ENCODE assay signal across 16 mouse cellular contexts in the genomic region with DNA sequence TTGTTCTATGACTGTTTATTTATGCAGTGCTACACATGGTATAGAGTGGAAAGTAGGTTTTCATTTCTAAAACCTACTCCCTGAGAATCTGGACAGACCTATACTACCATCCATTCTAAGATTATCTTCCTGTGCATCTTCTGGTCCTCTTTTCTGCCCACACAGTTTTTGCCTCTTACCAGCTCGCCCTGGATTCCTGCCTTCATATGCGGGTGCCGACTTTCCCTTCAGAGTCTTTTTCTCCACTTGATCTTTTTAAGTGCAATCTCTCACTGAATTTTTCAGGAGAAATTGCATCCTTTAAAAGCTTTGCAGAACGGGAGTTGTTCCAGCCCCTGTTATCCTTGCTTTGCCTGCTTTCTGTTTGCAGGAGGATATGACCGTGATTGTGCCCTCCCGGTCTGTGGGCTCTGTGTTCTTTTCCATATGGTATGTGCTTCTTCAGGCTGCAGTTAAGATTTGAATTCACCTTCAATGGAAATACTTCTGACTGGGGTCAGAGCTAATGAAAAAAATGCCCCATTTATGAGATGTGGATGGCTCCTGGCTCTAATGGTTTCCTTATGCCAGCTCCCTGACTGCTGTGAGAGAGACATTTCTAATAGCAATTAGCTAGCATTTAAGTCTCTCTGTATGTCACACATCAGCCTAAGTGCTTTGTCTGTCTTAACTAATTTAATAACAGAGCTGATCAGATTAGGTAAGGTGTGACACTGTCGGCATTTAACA.
DNase-seq lines count a peak whose midpoint lies in the region; ATAC-seq and TF ChIP-seq lines count a peak whose summit lies in the region.
"Had no signal": no experiment of that assay in that cellular context is flagged by ENCODE, and none has a peak within 500 bp of the region (broad histone marks: within the 10 kb centered on the region; RNA-seq: fewer than 3 reads in every experiment).

No protein-coding gene starts in this region.

- no peak overlapping the region for H3K9ac ChIP-seq in limb, embryonic 12.5 days (replicated peaks)
- H3K9ac ChIP-seq: liver, embryonic 14.5 days; midbrain, embryonic 13.5 days had no signal

- H3K4me3 ChIP-seq in layer of hippocampus, adult 2 months, result no peak overlapping the region
- H3K4me3 ChIP-seq in embryonic facial prominence, embryonic 10.5 days, result no peak overlapping the region
- H3K4me3 ChIP-seq in limb, embryonic 12.5 days (replicated peaks), result no peak overlapping the region
- H3K4me3 ChIP-seq in heart, embryonic 10.5 days, result no peak overlapping the region
- H3K4me3 ChIP-seq: hindbrain, embryonic 10.5 days; midbrain, embryonic 13.5 days had no signal

- WGBS in embryonic facial prominence, embryonic 10.5 days, result 53% methylated on average over 7 of the region's 7 CpGs
- WGBS in limb, embryonic 12.5 days, result 31% methylated on average over 7 of the region's 7 CpGs
- 70% methylated on average over 7 of the region's 7 CpGs for WGBS in heart, embryonic 10.5 days

- no peaks in the 10 kb centered on the region for H3K36me3 ChIP-seq in embryonic facial prominence, embryonic 10.5 days (replicated peaks)
- H3K36me3 ChIP-seq in limb, embryonic 12.5 days, result no peaks in the 10 kb centered on the region
- no peaks in the 10 kb centered on the region for H3K36me3 ChIP-seq in heart, embryonic 10.5 days
- H3K36me3 ChIP-seq: hindbrain, embryonic 10.5 days; midbrain, embryonic 13.5 days had no signal

- no peak for TF ChIP-seq CTCF in layer of hippocampus, adult 2 months (conservative IDR thresholded peaks at IDR 0.05)

- H3K4me2 ChIP-seq in limb, embryonic 12.5 days, result no peak overlapping the region
- H3K4me2 ChIP-seq: midbrain, embryonic 13.5 days had no signal

- H3K27ac ChIP-seq in layer of hippocampus, adult 2 months, result peak overlapping the region; percentile 61
- H3K27ac ChIP-seq in embryonic facial prominence, embryonic 10.5 days (replicated peaks), result peak overlapping the region; percentile 59
- H3K27ac ChIP-seq in limb, embryonic 12.5 days, result peak overlapping the region; percentile 62
- H3K27ac ChIP-seq in heart, embryonic 10.5 days, result no peak overlapping the region
- H3K27ac ChIP-seq: hindbrain, embryonic 10.5 days; liver, embryonic 14.5 days; midbrain, embryonic 13.5 days; stomach, postnatal 0 days had no signal

- ATAC-seq in limb, embryonic 12.5 days (ENCODE audit: insufficient number of reproducible peaks, insufficient read depth, low FRiP score, low TSS enrichment, low read depth), result peak; percentile 45; the same call in 1 of the 2 replicates
- ATAC-seq: inflammation-experienced regulatory T-cells, adult 6 months; lung, postnatal 0 days; midbrain, embryonic 13.5 days had no signal

- no peak for DNase-seq in layer of hippocampus, adult 2 months (ENCODE audit: low spot score in 2 of 2)
- no peak for DNase-seq in layer of hippocampus, adult 11-12 months (ENCODE audit: low spot score)
- DNase-seq in embryo, embryonic 10 days (ENCODE audit: low spot score), result peak; percentile 39
- peak; percentile 52 for DNase-seq in embryonic facial prominence, embryonic 10.5 days (ENCODE audit: low spot score)
- no peak for DNase-seq in heart, embryonic 10.5 days (ENCODE audit: low spot score)
- DNase-seq in ovary, postnatal 10 days (ENCODE audit: low spot score), result no peak
- DNase-seq: cerebellum, postnatal 10 days; heart, adult 18-20 months; thymus, postnatal 25 days had no signal

- H3K4me1 ChIP-seq in embryonic facial prominence, embryonic 10.5 days, result peaks cover 41% of the 10 kb centered on the region
- peaks cover 8% of the 10 kb centered on the region; the same call in 1 of the 2 replicates for H3K4me1 ChIP-seq in limb, embryonic 12.5 days (replicated peaks)
- no peaks in the 10 kb centered on the region for H3K4me1 ChIP-seq in heart, embryonic 10.5 days

- H3K9me3 ChIP-seq in embryonic facial prominence, embryonic 10.5 days, result no peaks in the 10 kb centered on the region
- no peaks in the 10 kb centered on the region for H3K9me3 ChIP-seq in limb, embryonic 12.5 days
- H3K9me3 ChIP-seq in heart, embryonic 10.5 days, result no peaks in the 10 kb centered on the region
- H3K9me3 ChIP-seq: hindbrain, embryonic 10.5 days; midbrain, embryonic 13.5 days had no signal

- no peaks in the 10 kb centered on the region for H3K27me3 ChIP-seq in embryonic facial prominence, embryonic 10.5 days (replicated peaks; ENCODE audit: low read depth, poor library complexity, severe bottlenecking)
- H3K27me3 ChIP-seq in limb, embryonic 12.5 days, result no peaks in the 10 kb centered on the region
- H3K27me3 ChIP-seq in heart, embryonic 10.5 days (ENCODE audit: insufficient read depth, poor library complexity, severe bottlenecking), result no peaks in the 10 kb centered on the region
- H3K27me3 ChIP-seq: midbrain, embryonic 13.5 days had no signal

Comparison
In these comparisons a context has a peak if more than half of its experiments do, and no peak if none do; other contexts are left out.
1. DNase-seq: peak in embryo, embryonic 10 days (single experiment) and embryonic facial prominence, embryonic 10.5 days (single experiment); none in layer of hippocampus, adult 2 months (0 of 2), layer of hippocampus, adult 11-12 months (single experiment), heart, embryonic 10.5 days (single experiment) and ovary, postnatal 10 days (single experiment).